Comparison of ENCODE assay signal across 8 mouse cellular contexts in the genomic region with DNA sequence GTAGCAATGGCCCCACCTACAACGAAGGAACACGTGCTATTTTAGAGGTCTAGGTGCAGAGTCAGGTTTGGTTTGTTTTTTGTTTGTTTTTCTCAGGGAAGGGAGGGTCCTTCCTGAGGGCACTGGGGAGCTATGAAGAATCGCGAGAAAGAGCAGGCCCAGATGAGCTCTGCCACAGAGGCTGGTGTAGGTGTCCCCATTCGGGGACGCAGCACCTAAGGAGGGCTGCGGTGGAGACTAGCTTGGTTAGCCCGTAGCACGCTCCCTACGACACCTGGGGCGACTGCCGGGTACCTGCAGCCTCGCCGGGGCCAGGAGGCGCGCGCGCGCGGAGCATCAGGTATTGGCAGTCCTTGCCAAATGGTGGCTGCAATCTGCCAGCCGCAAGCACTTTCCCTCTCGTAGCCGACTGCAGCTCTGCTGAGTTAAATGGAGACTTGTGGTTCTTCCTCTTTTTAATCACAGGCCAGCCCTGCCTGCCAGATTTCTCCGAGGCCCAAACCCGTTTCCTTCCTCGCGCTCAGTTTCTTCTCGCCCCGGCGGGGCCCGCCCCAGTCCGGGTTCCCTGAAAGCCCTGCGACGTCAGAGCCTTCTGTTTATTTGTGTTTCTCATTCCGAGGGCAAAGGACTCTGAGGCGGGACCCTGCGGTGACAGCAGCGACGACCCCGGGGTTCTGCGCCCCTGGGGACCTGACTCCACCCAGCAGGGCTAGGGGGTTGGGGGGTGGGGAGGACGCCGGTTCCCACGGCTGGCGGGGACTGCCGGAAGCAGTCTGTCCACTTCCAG. TPM values are rescaled to one million over a fixed set of nuclear protein-coding genes. Genes with fewer than 3 reads are reported as not detected.
DNase-seq lines count a peak whose midpoint lies in the region; ATAC-seq and TF ChIP-seq lines count a peak whose summit lies in the region.

No protein-coding gene starts in this region.

- WGBS in heart, embryonic 15.5 days, result under 1% methylated on average over 46 of the region's 46 CpGs
- under 1% methylated on average over 44 of the region's 46 CpGs for WGBS in macrophage (ENCODE audit: missing documents)

- peak overlapping the region; percentile 93 for H3K4me2 ChIP-seq in heart, embryonic 15.5 days

- H3K27me3 ChIP-seq in testis, adult 2 months (ENCODE audit: control insufficient read depth, insufficient read depth, low read length), result no peaks in the 10 kb centered on the region
- 0 out of 2 replicates have a peak, but pooled peaks cover 5% of the 10 kb centered on the region for H3K27me3 ChIP-seq in heart, embryonic 15.5 days

- peak overlapping the region; percentile 58 for H3K27ac ChIP-seq in testis, adult 2 months (ENCODE audit: control insufficient read depth, insufficient read depth, low read depth, low read length)
- peak overlapping the region; percentile 87 for H3K27ac ChIP-seq in heart, embryonic 15.5 days
- H3K27ac ChIP-seq in macrophage, result peak overlapping the region; percentile 92

- TF ChIP-seq POLR2A in testis, adult 2 months (IDR thresholded peaks at IDR 0.05; ENCODE audit: control insufficient read depth, low read depth, low read length), result no peak

- H3K79me2 ChIP-seq in macrophage (ENCODE audit: inconsistent target), result peaks cover 24% of the 10 kb centered on the region

- no peak for DNase-seq in testis, postnatal 10 days (ENCODE audit: low spot score)
- peak; percentile 51 for DNase-seq in embryo, embryonic 9.5 days (ENCODE audit: extremely low spot score)
- DNase-seq in kidney, postnatal 14 days, result peak; percentile 82
- DNase-seq in spleen, adult 18-20 months, result peak; percentile 78 to 79
- no peak for DNase-seq in frontal cortex, postnatal 36 days (ENCODE audit: low spot score in 2 of 2)

- no peak for ATAC-seq in heart, embryonic 15.5 days (replicated peaks; ENCODE audit: insufficient number of reproducible peaks, insufficient read depth, low FRiP score, low read depth)

- peak overlapping the region; percentile 51 for H3K9ac ChIP-seq in heart, embryonic 15.5 days

- no peaks in the 10 kb centered on the region for H3K9me3 ChIP-seq in heart, embryonic 15.5 days (replicated peaks)

- no peak for TF ChIP-seq CTCF in testis, adult 2 months (IDR thresholded peaks at IDR 0.05; ENCODE audit: control insufficient read depth, insufficient read depth, insufficient replicate concordance, low read depth, low read length)

- peak overlapping the region; percentile 71 for H3K4me3 ChIP-seq in testis, adult 2 months (ENCODE audit: control insufficient read depth, low read depth, low read length)
- H3K4me3 ChIP-seq in heart, embryonic 15.5 days, result peak overlapping the region; percentile 80
- peak overlapping the region; percentile 58 for H3K4me3 ChIP-seq in macrophage (ENCODE audit: inconsistent target)

- H3K36me3 ChIP-seq in testis, adult 2 months (ENCODE audit: control insufficient read depth, insufficient read depth, low read length), result no peaks in the 10 kb centered on the region
- H3K36me3 ChIP-seq in heart, embryonic 15.5 days, result no peaks in the 10 kb centered on the region
- no peaks in the 10 kb centered on the region for H3K36me3 ChIP-seq in macrophage (ENCODE audit: inconsistent target)

- peaks cover 52% of the 10 kb centered on the region for H3K4me1 ChIP-seq in testis, adult 2 months (ENCODE audit: control insufficient read depth, insufficient read depth, low read length)
- peaks cover 60% of the 10 kb centered on the region for H3K4me1 ChIP-seq in heart, embryonic 15.5 days (replicated peaks)

RNA-seq across cellular contexts. Expression of a gene that starts 1.1 kb away (rescaled TPM):
- 95.0 and 105 TPM in 2 replicates for polyA plus RNA-seq in testis, adult 2 months (2012; rRNA removed)
- 13.2 and 18.5 TPM in 2 replicates for polyA plus RNA-seq in heart, embryonic 15.5 days (2015; fragmentation: Nextera tagmentation; extraction: Ambion mirVana)
- 100 to 1,000 TPM in 1 of 26 experiments, 10 to 100 TPM in 25; 32.2 to 111 (median 70.7) TPM for total RNA-seq in macrophage (2018; cell fraction: chromatin; rRNA removed)
- total RNA-seq in macrophage (2018; cell fraction: cytosol; rRNA removed), result 10 to 100 TPM; 29.7 to 65.3 (median 45.4) TPM
- 100 to 1,000 TPM in 4 of 26 experiments, 10 to 100 TPM in 22; 39.5 to 128 (median 64.9) TPM for total RNA-seq in macrophage (2018; cell fraction: nucleus; rRNA removed)
- polyA plus RNA-seq in macrophage (2018), result 36.0 to 49.5 TPM (median 47.2 TPM) in 3 replicates

RNA-seq across cellular contexts. Expression of a gene that starts 10.2 kb away (rescaled TPM):
- polyA plus RNA-seq in testis, adult 2 months (2012; rRNA removed), result 9.9 and 11.6 TPM in 2 replicates
- polyA plus RNA-seq in heart, embryonic 15.5 days (2015; fragmentation: Nextera tagmentation; extraction: Ambion mirVana), result 15.1 and 18.2 TPM in 2 replicates
- 10 to 100 TPM in 6 of 26 experiments, 1 to 10 TPM in 20; 2.0 to 20.7 (median 7.2) TPM for total RNA-seq in macrophage (2018; cell fraction: chromatin; rRNA removed)
- total RNA-seq in macrophage (2018; cell fraction: cytosol; rRNA removed), result 1 to 10 TPM; 1.7 to 6.5 (median 3.9) TPM
- 10 to 100 TPM in 4 of 26 experiments, 1 to 10 TPM in 22; 2.3 to 11.9 (median 6.9) TPM for total RNA-seq in macrophage (2018; cell fraction: nucleus; rRNA removed)
- polyA plus RNA-seq in macrophage (2018), result 0.86 to 5.2 TPM (median 3.8 TPM) in 3 replicates

Comparison
In these comparisons a context has a peak if more than half of its experiments do, and no peak if none do; other contexts are left out.
1. DNase-seq: peak in embryo, embryonic 9.5 days (single experiment), kidney, postnatal 14 days (single experiment) and spleen, adult 18-20 months (2 of 2); none in testis, postnatal 10 days (single experiment) and frontal cortex, postnatal 36 days (0 of 2).
2. Peak in every context shown above with its lines, with median percentiles within 50 percentile points of each other: H3K27ac ChIP-seq and H3K4me3 ChIP-seq.